Mouse (Mus musculus) liver, embryonic 14.5 days (tissue): ENCODE data around the gene Rcsd1.

ENCODE experiments used
- CTCF ChIP-seq: IDR thresholded peaks from 2 replicates; pipeline ENCODE4 v1.5.1; 2016; ENCODE audit warnings: antibody characterized with exemption, low read depth, control low read depth
- EP300 ChIP-seq: IDR thresholded peaks from 2 replicates; pipeline ENCODE4 v1.6.1; 2016; ENCODE audit warnings: antibody characterized with exemption, low read depth

DNA sequence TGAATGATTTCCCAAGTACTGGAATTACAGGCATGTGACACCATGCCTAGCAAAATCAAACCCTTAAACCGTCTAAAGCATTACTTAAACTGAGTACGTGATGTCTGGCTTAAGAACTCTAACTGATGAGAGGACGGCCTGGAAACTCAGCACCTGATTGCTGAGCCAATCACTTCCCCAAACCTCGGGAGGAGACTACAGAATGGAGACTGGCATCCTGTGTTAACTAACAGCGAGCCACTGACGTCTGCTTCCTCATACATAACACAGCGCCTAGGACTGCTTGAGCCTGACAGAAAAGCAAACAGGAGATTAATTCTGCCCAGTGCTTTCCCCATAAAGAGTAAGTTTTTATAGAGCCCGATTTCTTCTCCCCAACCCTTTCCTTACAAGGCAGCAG lies 105.4 kb downstream of the Rcsd1 start:
- TF ChIP-seq CTCF (no peak), EP300 (no peak)
